In genomic region chr9:57149021-57149420, GRCm38 (mm10) we compare ENCODE assay signal across 8 mouse cellular contexts. TPM values are rescaled to one million over a fixed set of nuclear protein-coding genes. Genes with fewer than 3 reads are reported as not detected.
A peak's percentile ranks its signal among the peaks of the same experiment; 100 is the strongest.
DNase-seq lines count a peak whose midpoint lies in the region; ATAC-seq and TF ChIP-seq lines count a peak whose summit lies in the region.

No protein-coding gene starts in this region.

- DNase-seq in kidney, adult 18-20 months: no peak
- DNase-seq in induced T-regulatory cell, adult 2 months (ENCODE audit: low read depth): peak; percentile 23
- peak; percentile 30 for DNase-seq in naive thymus-derived CD4-positive, alpha-beta T cell, adult 2 months (ENCODE audit: low read depth)
- DNase-seq in urinary bladder, postnatal 14 days (ENCODE audit: low spot score): no peak
- no peak for DNase-seq in right cerebral cortex, postnatal 14 days

- H3K4me3 ChIP-seq in kidney, embryonic 16.5 days (ENCODE audit: low read length): peak overlapping the region; percentile 58; the same call in 1 of the 2 replicates
- peak overlapping the region; percentile 80; the same call in 1 of the 2 replicates for H3K4me3 ChIP-seq in cortical plate, adult 2 months (ENCODE audit: insufficient read depth, low read length)

- peak overlapping the region; percentile 79 for H3K9ac ChIP-seq in kidney, embryonic 16.5 days (replicated peaks; ENCODE audit: low read length)

- no peaks in the 10 kb centered on the region for H3K9me3 ChIP-seq in kidney, embryonic 16.5 days (ENCODE audit: low read length)

- H3K27ac ChIP-seq in kidney, embryonic 16.5 days (ENCODE audit: low read length): peak overlapping the region; percentile 90
- no peak overlapping the region for H3K27ac ChIP-seq in cortical plate, adult 2 months (ENCODE audit: insufficient read depth, low read length)

- no peaks in the 10 kb centered on the region for H3K27me3 ChIP-seq in kidney, embryonic 16.5 days (ENCODE audit: insufficient read depth, low read length)

- TF ChIP-seq POLR2A in cortical plate, adult 2 months (IDR thresholded peaks at IDR 0.05; ENCODE audit: extremely low read depth, insufficient read depth, low read length): no peak

- ATAC-seq in kidney, embryonic 16.5 days (ENCODE audit: low FRiP score, low TSS enrichment): no peak
- no peak for ATAC-seq in megakaryocyte-erythroid progenitor cell, adult 5-6 weeks (replicated peaks; ENCODE audit: low FRiP score, low TSS enrichment, poor library complexity, severe bottlenecking)

- no peak for TF ChIP-seq CTCF in cortical plate, adult 2 months (IDR thresholded peaks at IDR 0.05; ENCODE audit: extremely low read depth, insufficient read depth, low read length)

- H3K4me1 ChIP-seq in kidney, embryonic 16.5 days (ENCODE audit: insufficient read depth, low read length): peaks cover 21% of the 10 kb centered on the region
- peaks cover 5% of the 10 kb centered on the region for H3K4me1 ChIP-seq in cortical plate, adult 2 months (ENCODE audit: control insufficient read depth, insufficient read depth, low read length)

- 70% methylated on average over 6 of the region's 6 CpGs for WGBS in kidney, embryonic 16.5 days

- H3K4me2 ChIP-seq in kidney, embryonic 16.5 days (replicated peaks; ENCODE audit: low read depth, low read length): peak overlapping the region; percentile 68

- no peaks in the 10 kb centered on the region; the same call in 1 of the 2 replicates for H3K36me3 ChIP-seq in kidney, embryonic 16.5 days (ENCODE audit: insufficient read depth, low read length)

RNA-seq across cellular contexts. Expression of gene Neil1, which starts 0.9 kb away (rescaled TPM):
- 8.8 and 9.3 TPM in 2 replicates for polyA plus RNA-seq in kidney, embryonic 16.5 days (2015; fragmentation: Nextera tagmentation; extraction: Ambion mirVana)
- 15.3 and 16.7 TPM in 2 replicates for polyA plus RNA-seq in cortical plate, adult 2 months (2012; rRNA removed)
- total RNA-seq in megakaryocyte-erythroid progenitor cell, adult 5-6 weeks (2014; fragmentation: Nextera tagmentation): 12.2 and 12.5 TPM in 2 replicates
- 2.8 and 3.5 TPM in 2 replicates for total RNA-seq in megakaryocyte-erythroid progenitor cell, adult 5-6 weeks (2017)

RNA-seq across cellular contexts. Expression of gene Commd4, which starts 9.1 kb away (rescaled TPM):
- 107 and 130 TPM in 2 replicates for polyA plus RNA-seq in kidney, embryonic 16.5 days (2015; fragmentation: Nextera tagmentation; extraction: Ambion mirVana)
- 184 and 186 TPM in 2 replicates for polyA plus RNA-seq in cortical plate, adult 2 months (2012; rRNA removed)
- 103 and 234 TPM in 2 replicates for total RNA-seq in megakaryocyte-erythroid progenitor cell, adult 5-6 weeks (2014; fragmentation: Nextera tagmentation)
- 159 and 165 TPM in 2 replicates for total RNA-seq in megakaryocyte-erythroid progenitor cell, adult 5-6 weeks (2017)

RNA-seq across cellular contexts. Expression of gene Man2c1, which starts 18.5 kb away (rescaled TPM):
- 79.0 and 95.6 TPM in 2 replicates for polyA plus RNA-seq in kidney, embryonic 16.5 days (2015; fragmentation: Nextera tagmentation; extraction: Ambion mirVana)
- 234 and 251 TPM in 2 replicates for polyA plus RNA-seq in cortical plate, adult 2 months (2012; rRNA removed)
- 83.6 and 95.2 TPM in 2 replicates for total RNA-seq in megakaryocyte-erythroid progenitor cell, adult 5-6 weeks (2014; fragmentation: Nextera tagmentation)
- total RNA-seq in megakaryocyte-erythroid progenitor cell, adult 5-6 weeks (2017): 38.8 and 64.8 TPM in 2 replicates

Comparison
In these comparisons a context has a peak if more than half of its experiments do, and no peak if none do; other contexts are left out.
1. DNase-seq: peak in induced T-regulatory cell, adult 2 months (single experiment) and naive thymus-derived CD4-positive, alpha-beta T cell, adult 2 months (single experiment); none in kidney, adult 18-20 months (single experiment), urinary bladder, postnatal 14 days (single experiment) and right cerebral cortex, postnatal 14 days (single experiment).